Mouse (Mus musculus): ENCODE measurements around the gene Kcnj9. TPM values are rescaled to one million over a fixed set of nuclear protein-coding genes. Genes with fewer than 3 reads are reported as not detected.

Gene Kcnj9
- polyA plus RNA-seq, 1 experiment from 2014 or later = 1.2 TPM

GRCm38 (mm10) chr1:172299528-172299927 lies 29.6 kb downstream of the Kcnj9 start:
- Histone ChIP-seq H3K9me3 (replicated peaks) (no peaks in the 10 kb centered on the region), H3K4me2 (replicated peaks) (no peak overlapping the region), H3K4me1 (peaks cover 75% of the 10 kb centered on the region), H3K27me3 (peaks cover 12% of the 10 kb centered on the region; the same call in 1 of the 2 replicates), H3K9ac (no peak overlapping the region), H3K27ac (no peak overlapping the region), H3K4me3 (no peak overlapping the region), H3K36me3 (no peaks in the 10 kb centered on the region)
- ATAC-seq (ENCODE audit: low FRiP score) = no peak
- 62% methylated on average over 7 of the region's 7 CpGs for WGBS

GRCm38 (mm10) chr1:172297611-172298537 lies 31.2 kb downstream of the Kcnj9 start, which contains the start of gene Atp1a2:
Atp1a2 (minus strand) TSS chr1:172298064.
- H3K4me1 ChIP-seq = peaks cover 69% of the 10 kb centered on the region
- ATAC-seq (ENCODE audit: low FRiP score) = peak; percentile 49

GRCm38 (mm10) chr1:172296816-172297510 lies 32.2 kb downstream of the Kcnj9 start:
- Histone ChIP-seq H3K27me3 (peaks cover 12% of the 10 kb centered on the region; the same call in 1 of the 2 replicates), H3K9me3 (replicated peaks) (no peaks in the 10 kb centered on the region), H3K4me3 (peak overlapping the region; percentile 22; the same call in 1 of the 2 replicates), H3K36me3 (no peaks in the 10 kb centered on the region), H3K4me2 (replicated peaks) (peak overlapping the region; percentile 40), H3K27ac (peak overlapping the region; percentile 49; the same call in 1 of the 2 replicates), H3K9ac (peak overlapping the region; percentile 43; the same call in 1 of the 2 replicates), H3K4me1 (peaks cover 61% of the 10 kb centered on the region)
- ATAC-seq (ENCODE audit: low FRiP score) = no peak
- 83% methylated on average over 6 of the region's 6 CpGs for WGBS

More at GRCm38 (mm10) chr1:172297611-172298537, 31.2 kb downstream of the Kcnj9 start, which contains the start of gene Atp1a2:
- WGBS = 9% methylated on average over 16 of the region's 16 CpGs
- Histone ChIP-seq H3K4me2 (replicated peaks) (peak within 1 kb of the TSS; percentile 40), H3K27me3 (peaks cover 12% of the 10 kb centered on the region; the same call in 1 of the 2 replicates), H3K9me3 (replicated peaks) (no peaks in the 10 kb centered on the region), H3K4me3 (peak within 1 kb of the TSS; percentile 22; the same call in 1 of the 2 replicates), H3K36me3 (no peaks in the 10 kb centered on the region), H3K27ac (peak within 1 kb of the TSS; percentile 49), H3K9ac (peak within 1 kb of the TSS; percentile 43; the same call in 1 of the 2 replicates)

GRCm38 (mm10) chr1:172295751-172296197 lies 33.3 kb downstream of the Kcnj9 start:
- peaks cover 12% of the 10 kb centered on the region; the same call in 1 of the 2 replicates for H3K27me3 ChIP-seq
- 39% methylated on average over 4 of the region's 4 CpGs for WGBS
- H3K9me3 ChIP-seq (replicated peaks) = no peaks in the 10 kb centered on the region
- no peaks in the 10 kb centered on the region for H3K36me3 ChIP-seq
- H3K4me1 ChIP-seq = peaks cover 49% of the 10 kb centered on the region
- H3K27ac ChIP-seq = peak overlapping the region; percentile 49
- H3K9ac ChIP-seq = no peak overlapping the region
- H3K4me3 ChIP-seq = no peak overlapping the region
- ATAC-seq (ENCODE audit: low FRiP score) = peak; percentile 65
- peak overlapping the region; percentile 40 for H3K4me2 ChIP-seq (replicated peaks)

- WGBS = 90% methylated on average over 11 of the region's 11 CpGs
Measured at GRCm38 (mm10) chr1:172293449-172293848, 35.7 kb downstream of the Kcnj9 start.

GRCm38 (mm10) chr1:172292880-172293279 lies 36.2 kb downstream of the Kcnj9 start:
- Histone ChIP-seq H3K9ac (no peak overlapping the region), H3K4me3 (no peak overlapping the region), H3K27ac (no peak overlapping the region), H3K4me1 (peaks cover 31% of the 10 kb centered on the region), H3K36me3 (no peaks in the 10 kb centered on the region), H3K4me2 (replicated peaks) (no peak overlapping the region), H3K9me3 (replicated peaks) (no peaks in the 10 kb centered on the region), H3K27me3 (no peaks in the 10 kb centered on the region)
- ATAC-seq (ENCODE audit: low FRiP score) = no peak
- 92% methylated on average over 2 of the region's 2 CpGs for WGBS

More at GRCm38 (mm10) chr1:172293449-172293848, 35.7 kb downstream of the Kcnj9 start:
- Histone ChIP-seq H3K4me3 (no peak overlapping the region), H3K27ac (no peak overlapping the region), H3K27me3 (0 out of 2 replicates have a peak, but pooled peaks cover 4% of the 10 kb centered on the region), H3K4me2 (replicated peaks) (no peak overlapping the region), H3K9me3 (replicated peaks) (no peaks in the 10 kb centered on the region), H3K4me1 (peaks cover 36% of the 10 kb centered on the region), H3K9ac (no peak overlapping the region), H3K36me3 (no peaks in the 10 kb centered on the region)
- no peak for ATAC-seq (ENCODE audit: low FRiP score)

GRCm38 (mm10) chr1:172289617-172289946 lies 39.5 kb downstream of the Kcnj9 start:
- no peak for ATAC-seq (ENCODE audit: low FRiP score)
- no peaks in the 10 kb centered on the region for H3K9me3 ChIP-seq (replicated peaks)
- no peaks in the 10 kb centered on the region for H3K27me3 ChIP-seq
- 91% methylated on average over 3 of the region's 3 CpGs for WGBS
- no peak overlapping the region for H3K4me3 ChIP-seq
- no peak overlapping the region for H3K27ac ChIP-seq
- no peaks in the 10 kb centered on the region for H3K36me3 ChIP-seq
- peaks cover 6% of the 10 kb centered on the region; the same call in 1 of the 2 replicates for H3K4me1 ChIP-seq
- no peak overlapping the region for H3K4me2 ChIP-seq (replicated peaks)
- H3K9ac ChIP-seq = no peak overlapping the region

GRCm38 (mm10) chr1:172288900-172289616 lies 40.1 kb downstream of the Kcnj9 start:
- H3K9me3 ChIP-seq (replicated peaks) = no peaks in the 10 kb centered on the region
- H3K27me3 ChIP-seq = no peaks in the 10 kb centered on the region
- H3K36me3 ChIP-seq = no peaks in the 10 kb centered on the region
- no peak overlapping the region for H3K9ac ChIP-seq
- 91% methylated on average over 11 of the region's 11 CpGs for WGBS
- H3K4me1 ChIP-seq = 0 out of 2 replicates have a peak, but pooled peaks cover 3% of the 10 kb centered on the region
- H3K4me3 ChIP-seq = no peak overlapping the region
- H3K4me2 ChIP-seq (replicated peaks) = no peak overlapping the region
- no peak for ATAC-seq (ENCODE audit: low FRiP score)
- H3K27ac ChIP-seq = no peak overlapping the region

GRCm38 (mm10) chr1:172286740-172287139 lies 42.4 kb downstream of the Kcnj9 start:
- Histone ChIP-seq H3K9ac (no peak overlapping the region), H3K36me3 (no peaks in the 10 kb centered on the region), H3K27ac (no peak overlapping the region), H3K4me2 (replicated peaks) (no peak overlapping the region), H3K9me3 (replicated peaks) (no peaks in the 10 kb centered on the region), H3K27me3 (no peaks in the 10 kb centered on the region), H3K4me1 (0 out of 2 replicates have a peak, but pooled peaks cover 3% of the 10 kb centered on the region), H3K4me3 (no peak overlapping the region)
- WGBS = 82% methylated on average over 5 of the region's 5 CpGs
- no peak for ATAC-seq (ENCODE audit: low FRiP score)

GRCm38 (mm10) chr1:172284221-172284620 lies 44.9 kb downstream of the Kcnj9 start:
- no peaks in the 10 kb centered on the region for H3K36me3 ChIP-seq
- ATAC-seq (ENCODE audit: low FRiP score) = no peak
- no peak overlapping the region for H3K9ac ChIP-seq
- no peak overlapping the region for H3K4me2 ChIP-seq (replicated peaks)
- H3K9me3 ChIP-seq (replicated peaks) = no peaks in the 10 kb centered on the region
- 92% methylated on average over 14 of the region's 14 CpGs for WGBS
- H3K4me1 ChIP-seq = 0 out of 2 replicates have a peak, but pooled peaks cover 6% of the 10 kb centered on the region
- no peak overlapping the region for H3K27ac ChIP-seq
- no peak overlapping the region for H3K4me3 ChIP-seq
- H3K27me3 ChIP-seq = no peaks in the 10 kb centered on the region

- no peak for ATAC-seq (ENCODE audit: low FRiP score)
- Histone ChIP-seq H3K27ac (no peak overlapping the region), H3K27me3 (no peaks in the 10 kb centered on the region), H3K9ac (no peak overlapping the region), H3K4me3 (no peak overlapping the region), H3K4me1 (0 out of 2 replicates have a peak, but pooled peaks cover 6% of the 10 kb centered on the region), H3K9me3 (replicated peaks) (no peaks in the 10 kb centered on the region), H3K36me3 (no peaks in the 10 kb centered on the region), H3K4me2 (replicated peaks) (no peak overlapping the region)
- 88% methylated on average over 6 of the region's 6 CpGs for WGBS
Measured at GRCm38 (mm10) chr1:172283073-172283472, 46.0 kb downstream of the Kcnj9 start.
